Mouse (Mus musculus): ENCODE measurements at regions not wholly inside any gene's neighbourhood (a gene's known extent, or its start where the extent isn't known, plus 50 kb on each side); places are given as distances from the start of the nearest gene placed in this dataset.

DNA sequence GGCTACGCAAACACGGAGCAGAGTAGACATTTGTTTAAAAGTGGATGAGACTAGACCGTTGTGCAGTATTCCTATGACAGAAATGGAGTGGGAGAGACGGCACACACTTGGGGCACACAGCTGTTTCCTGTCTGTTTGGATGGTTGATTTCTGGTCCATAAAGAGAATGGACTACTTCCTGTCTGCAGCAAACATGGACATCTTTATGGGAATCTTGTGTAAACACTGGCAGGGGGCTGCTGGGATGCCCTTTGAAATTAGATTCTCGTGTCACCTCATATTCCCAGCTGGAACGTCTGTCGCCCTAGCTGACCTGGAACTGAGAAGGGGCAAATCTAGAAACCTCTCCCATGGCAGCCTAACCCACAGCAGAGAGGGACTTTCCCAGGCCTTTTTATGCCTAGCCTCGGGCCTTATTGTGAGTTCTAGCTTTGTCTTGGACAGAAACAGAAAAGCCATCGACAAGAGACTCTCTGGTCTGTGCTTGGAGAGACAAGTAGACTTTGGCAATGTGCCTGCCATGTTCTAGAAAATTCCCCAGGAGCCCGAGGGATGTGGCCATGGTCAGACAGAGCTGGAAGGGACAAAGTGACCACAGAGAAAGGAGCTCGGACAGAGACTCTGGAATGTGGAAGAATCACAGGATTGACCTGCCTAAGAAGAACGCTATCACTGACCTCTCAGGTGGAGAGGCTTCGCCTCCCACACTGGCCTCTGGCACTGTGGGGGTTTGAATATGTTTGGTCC lies 107.5 kb downstream of the Mis18a start:
- TF ChIP-seq CTCF (conservative IDR thresholded peaks at IDR 0.05; ENCODE audit: low read length) (no peak), POU5F1 (IDR thresholded peaks at IDR 0.05; ENCODE audit: borderline replicate concordance, low read length) (no peak)

All from E14TG2a.4 (cell line).